Mouse (Mus musculus) forebrain, embryonic 16.5 days (tissue): ENCODE measurements around the gene Htr2b. TPM values are rescaled to one million over a fixed set of nuclear protein-coding genes. Genes with fewer than 3 reads are reported as not detected.

Experiments
- ATAC-seq: fragments of 200-750 bp; cut with Nextera tagmentation; 2 replicates; pipeline ENCODE4 v1.8.0; 2017; ENCODE audit warnings: mild to moderate bottlenecking, moderate library complexity
- H3K27ac ChIP-seq: fragments of 300-500 bp; sonication (generic); 2 replicates; pipeline ENCODE4 v1.5.1; 2014; ENCODE audit warnings: low read length, control low read depth
- H3K27me3 ChIP-seq: fragments of 300-500 bp; sonication (generic); replicated peaks from 2 replicates; pipeline ENCODE4 v1.6.1; 2014; ENCODE audit warnings: low read length; ENCODE audit not compliant: control insufficient read depth, insufficient read depth
- H3K36me3 ChIP-seq: fragments of 300-500 bp; sonication (generic); 2 replicates; pipeline ENCODE4 v1.6.1; 2014; ENCODE audit not compliant: control insufficient read depth, insufficient read depth
- H3K4me1 ChIP-seq: fragments of 300-500 bp; sonication (generic); replicated peaks from 2 replicates; pipeline ENCODE4 v1.6.1; 2014; ENCODE audit warnings: low read length; ENCODE audit not compliant: control insufficient read depth, insufficient read depth
- H3K4me2 ChIP-seq: fragments of 300-500 bp; sonication (generic); 2 replicates; pipeline ENCODE4 v1.6.1; 2014; ENCODE audit warnings: mild to moderate bottlenecking, low read length, control low read depth
- H3K4me3 ChIP-seq: fragments of 300-500 bp; sonication (generic); replicated peaks from 2 replicates; pipeline ENCODE4 v1.5.1; 2014; ENCODE audit warnings: mild to moderate bottlenecking, low read length, control low read depth
- H3K9ac ChIP-seq: fragments of 300-500 bp; sonication (generic); replicated peaks from 2 replicates; pipeline ENCODE4 v1.6.1; 2014; ENCODE audit warnings: low read depth, low read length, control low read depth
- H3K9me3 ChIP-seq: fragments of 300-500 bp; sonication (generic); 2 replicates; pipeline ENCODE4 v1.6.1; 2016; ENCODE audit warnings: low read length; ENCODE audit not compliant: control insufficient read depth
- WGBS: fragments of 180-500 bp; shearing (Covaris S2); extraction: QIAGEN DNeasy Blood & Tissue Kit; methylation state at CpG from one replicate; pipeline ENCODE4 v1.1.7; 2014; 5-methylcytosine and 5-hydroxymethylcytosine counted together
- polyA plus RNA-seq: library from polyadenylated mRNA; unstranded; fragments of >200 nt; fragmentation: Nextera tagmentation; extraction: Ambion mirVana; gene quantifications from 2 replicates; pipeline ENCODE4 v1.2.1, GENCODE M21; 2015

Gene Htr2b
- polyA plus RNA-seq, 1 experiment from 2014 or later, result 0.35 TPM

- Histone ChIP-seq H3K27ac (no peak within 1 kb of the TSS), H3K4me1 (no peaks in the 10 kb centered on the region), H3K9me3 (no peaks in the 10 kb centered on the region), H3K36me3 (peaks cover 31% of the 10 kb centered on the region), H3K4me3 (no peak within 1 kb of the TSS), H3K9ac (no peak within 1 kb of the TSS), H3K27me3 (no peaks in the 10 kb centered on the region), H3K4me2 (no peak within 1 kb of the TSS)
- no peak for ATAC-seq
- WGBS, result 93% methylated on average over 4 of the region's 4 CpGs
Measured at GRCm38 (mm10) chr1:86133337-86133736, 21.6 kb upstream of the Htr2b start, which contains the start of gene Gm21972. Gene Gm21972, plus strand, starts transcription at chr1:86133637.

- WGBS, result 95% methylated on average over 2 of the region's 2 CpGs
- no peak overlapping the region for H3K9ac ChIP-seq
- no peak overlapping the region for H3K4me2 ChIP-seq
- peaks cover 20% of the 10 kb centered on the region for H3K36me3 ChIP-seq
- no peak overlapping the region for H3K4me3 ChIP-seq
- no peaks in the 10 kb centered on the region for H3K27me3 ChIP-seq
- no peaks in the 10 kb centered on the region for H3K4me1 ChIP-seq
- no peak overlapping the region for H3K27ac ChIP-seq
- H3K9me3 ChIP-seq, result no peaks in the 10 kb centered on the region
- ATAC-seq, result no peak
Measured at GRCm38 (mm10) chr1:86126036-86126435, 14.3 kb upstream of the Htr2b start.

GRCm38 (mm10) chr1:86119549-86119948 is 7.8 kb upstream of the Htr2b start:
- Histone ChIP-seq H3K4me3 (no peak overlapping the region), H3K27ac (no peak overlapping the region), H3K9me3 (no peaks in the 10 kb centered on the region), H3K27me3 (no peaks in the 10 kb centered on the region), H3K4me1 (no peaks in the 10 kb centered on the region), H3K4me2 (no peak overlapping the region), H3K9ac (no peak overlapping the region), H3K36me3 (peaks cover 10% of the 10 kb centered on the region)
- ATAC-seq, result no peak
- WGBS, result 91% methylated on average over 4 of the region's 4 CpGs

GRCm38 (mm10) chr1:86114141-86114540 is 2.4 kb upstream of the Htr2b start:
- no peak overlapping the region for H3K9ac ChIP-seq
- H3K4me1 ChIP-seq, result 0 out of 2 replicates have a peak, but pooled peaks cover 4% of the 10 kb centered on the region
- H3K4me3 ChIP-seq, result no peak overlapping the region
- no peak overlapping the region for H3K4me2 ChIP-seq
- no peaks in the 10 kb centered on the region for H3K9me3 ChIP-seq
- no peak overlapping the region for H3K27ac ChIP-seq
- no peak for ATAC-seq
- peaks cover 10% of the 10 kb centered on the region for H3K36me3 ChIP-seq
- H3K27me3 ChIP-seq, result no peaks in the 10 kb centered on the region
- WGBS, result 91% methylated on average over 3 of the region's 3 CpGs

GRCm38 (mm10) chr1:86105054-86105453 is 6.7 kb downstream of the Htr2b start:
- H3K27me3 ChIP-seq, result no peaks in the 10 kb centered on the region
- H3K4me3 ChIP-seq, result no peak overlapping the region
- no peak overlapping the region for H3K27ac ChIP-seq
- no peaks in the 10 kb centered on the region for H3K9me3 ChIP-seq
- WGBS, result 100% methylated on average over 1 of the region's 1 CpGs
- H3K9ac ChIP-seq, result no peak overlapping the region
- no peak for ATAC-seq
- H3K4me2 ChIP-seq, result no peak overlapping the region
- H3K36me3 ChIP-seq, result 0 out of 2 replicates have a peak, but pooled peaks cover 2% of the 10 kb centered on the region
- H3K4me1 ChIP-seq, result no peaks in the 10 kb centered on the region

GRCm38 (mm10) chr1:86094413-86094812 is 17.4 kb downstream of the Htr2b start:
- Histone ChIP-seq H3K4me3 (no peak overlapping the region), H3K4me1 (no peaks in the 10 kb centered on the region), H3K4me2 (no peak overlapping the region), H3K36me3 (peaks cover 34% of the 10 kb centered on the region), H3K9me3 (no peaks in the 10 kb centered on the region), H3K27me3 (no peaks in the 10 kb centered on the region), H3K27ac (no peak overlapping the region), H3K9ac (no peak overlapping the region)
- 91% methylated on average over 7 of the region's 7 CpGs for WGBS
- ATAC-seq, result no peak

GRCm38 (mm10) chr1:86076565-86076964 is 35.2 kb downstream of the Htr2b start:
- no peak for ATAC-seq
- H3K4me3 ChIP-seq, result no peak overlapping the region
- 96% methylated on average over 2 of the region's 2 CpGs for WGBS
- peaks cover 39% of the 10 kb centered on the region for H3K36me3 ChIP-seq
- no peak overlapping the region for H3K4me2 ChIP-seq
- H3K4me1 ChIP-seq, result no peaks in the 10 kb centered on the region
- no peak overlapping the region for H3K9ac ChIP-seq
- no peaks in the 10 kb centered on the region for H3K27me3 ChIP-seq
- H3K9me3 ChIP-seq, result no peaks in the 10 kb centered on the region
- no peak overlapping the region for H3K27ac ChIP-seq

- peak; percentile 95 for ATAC-seq
- Histone ChIP-seq H3K27me3 (no peaks in the 10 kb centered on the region), H3K36me3 (no peaks in the 10 kb centered on the region), H3K4me2 (peak within 1 kb of the TSS; percentile 95), H3K9ac (peak within 1 kb of the TSS; percentile 90), H3K4me3 (peak within 1 kb of the TSS; percentile 87), H3K27ac (peak within 1 kb of the TSS; percentile 64), H3K4me1 (peaks cover 14% of the 10 kb centered on the region), H3K9me3 (no peaks in the 10 kb centered on the region)
- WGBS, result under 1% methylated on average over 47 of the region's 47 CpGs
Measured at GRCm38 (mm10) chr1:86064271-86064991, 47.3 kb downstream of the Htr2b start, which contains the start of gene Psmd1. Gene Psmd1, plus strand, starts transcription at chr1:86064387.

GRCm38 (mm10) chr1:86062523-86062922 is 49.2 kb downstream of the Htr2b start:
- ATAC-seq, result no peak
- WGBS, result 87% methylated on average over 6 of the region's 6 CpGs
- Histone ChIP-seq H3K9me3 (no peaks in the 10 kb centered on the region), H3K9ac (no peak overlapping the region), H3K4me1 (peaks cover 18% of the 10 kb centered on the region), H3K4me3 (no peak overlapping the region), H3K27ac (no peak overlapping the region), H3K4me2 (no peak overlapping the region), H3K36me3 (no peaks in the 10 kb centered on the region), H3K27me3 (no peaks in the 10 kb centered on the region)
